Mouse (Mus musculus) kidney, postnatal 4 days (tissue): ENCODE measurements around the gene Gulp1.

ENCODE experiments used
- DNase-seq, 2 experiments: peaks; one replicate each; pipeline ENCODE4 v3.0.0; 2021; ENCODE audit warnings: mixed read lengths in 2 of 2

The Gulp1 gene

DNA sequence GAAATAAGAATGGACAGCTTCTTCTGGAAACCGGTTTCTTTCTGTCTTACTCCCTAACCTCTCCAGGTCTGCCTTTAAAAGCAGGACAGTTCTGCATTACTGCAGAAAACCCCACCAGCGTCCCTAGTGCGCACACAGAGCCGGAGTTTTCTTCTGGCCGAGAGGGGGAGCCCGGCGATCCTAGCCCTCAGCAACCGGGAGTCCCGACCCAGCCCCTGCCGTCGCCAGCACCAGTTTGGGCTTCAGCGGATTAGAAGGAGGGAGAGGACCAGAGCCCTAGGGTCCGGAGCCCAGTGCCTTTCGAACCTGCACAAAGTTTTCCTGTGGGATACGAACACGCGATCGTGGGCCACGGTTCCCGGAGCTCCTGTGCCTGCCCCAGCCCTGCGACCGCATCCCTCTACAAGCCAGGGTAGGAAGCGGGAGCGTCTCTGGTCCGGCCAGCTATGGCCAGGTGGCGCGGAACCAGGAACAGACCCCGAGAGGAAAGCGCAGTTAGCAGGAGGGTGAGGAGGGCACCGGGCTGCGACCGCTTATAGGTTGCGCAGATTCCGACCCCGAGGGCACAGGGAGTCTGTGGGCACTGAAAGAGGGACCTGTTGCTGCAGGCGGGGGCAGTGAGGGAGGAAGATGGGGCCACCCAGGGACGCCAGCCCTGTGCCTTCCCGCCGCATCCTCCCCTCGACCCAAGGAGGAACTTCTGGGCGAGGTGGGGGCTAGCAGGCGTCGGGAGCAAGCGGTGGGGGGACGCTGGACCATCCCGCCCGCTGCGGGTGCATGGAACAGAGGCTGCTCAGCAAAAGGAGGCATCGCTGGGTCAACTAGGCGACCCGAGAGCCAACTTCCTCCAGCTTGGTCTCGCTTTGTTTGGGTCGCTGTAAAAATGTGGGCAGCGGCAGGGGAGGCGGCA, at the start of gene Gulp1:
TSS of gene Gulp1 (plus strand) at position 51 of the 910 bp plus-strand sequence.
- DNase-seq: peak; percentile 85 to 89

DNA sequence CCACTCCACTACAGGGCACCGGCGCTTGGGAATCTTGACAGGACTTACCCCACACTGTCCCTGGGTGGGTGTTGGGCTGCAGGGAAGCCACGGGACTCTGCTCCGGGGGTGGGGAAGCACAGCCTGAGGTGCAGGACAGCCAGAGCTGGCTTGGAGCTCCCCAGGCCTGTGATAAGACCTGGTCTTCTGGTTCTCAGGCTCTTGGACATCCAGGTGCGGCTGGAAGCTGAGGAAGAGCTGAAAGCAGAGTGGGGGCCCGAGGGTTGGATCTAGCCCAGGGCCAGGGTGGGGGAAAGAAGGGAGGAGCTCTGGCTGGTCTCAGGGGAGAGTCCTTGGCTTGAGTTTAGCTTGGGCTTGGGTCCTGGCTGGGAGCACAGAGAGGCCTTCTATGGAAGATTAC, 1.1 kb upstream of the Gulp1 start:
- DNase-seq: no peak

DNA sequence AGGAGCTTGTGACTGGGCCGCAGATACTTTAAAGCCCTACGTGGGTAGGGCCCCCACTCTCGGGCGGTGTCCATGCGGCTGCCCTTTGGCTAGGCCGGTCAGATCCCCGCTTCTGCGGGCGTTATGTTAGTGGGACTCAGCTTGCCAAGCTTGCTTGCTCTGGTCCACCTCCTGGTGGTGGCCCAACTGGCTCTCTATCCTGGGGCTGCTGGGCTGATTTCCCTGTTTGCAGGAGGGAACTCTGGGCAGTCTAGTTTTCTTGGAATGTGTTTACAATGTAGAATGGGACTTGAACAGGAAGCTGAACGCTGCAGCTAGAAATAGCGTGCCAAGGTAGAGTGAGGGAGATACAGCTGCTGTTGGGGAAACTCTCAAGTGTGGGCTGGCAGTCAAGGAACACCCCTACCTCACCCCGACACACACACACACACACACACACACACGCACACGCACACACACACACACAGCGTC, 1.1 kb downstream of the Gulp1 start:
- peak; percentile 68 to 77 for DNase-seq

DNA sequence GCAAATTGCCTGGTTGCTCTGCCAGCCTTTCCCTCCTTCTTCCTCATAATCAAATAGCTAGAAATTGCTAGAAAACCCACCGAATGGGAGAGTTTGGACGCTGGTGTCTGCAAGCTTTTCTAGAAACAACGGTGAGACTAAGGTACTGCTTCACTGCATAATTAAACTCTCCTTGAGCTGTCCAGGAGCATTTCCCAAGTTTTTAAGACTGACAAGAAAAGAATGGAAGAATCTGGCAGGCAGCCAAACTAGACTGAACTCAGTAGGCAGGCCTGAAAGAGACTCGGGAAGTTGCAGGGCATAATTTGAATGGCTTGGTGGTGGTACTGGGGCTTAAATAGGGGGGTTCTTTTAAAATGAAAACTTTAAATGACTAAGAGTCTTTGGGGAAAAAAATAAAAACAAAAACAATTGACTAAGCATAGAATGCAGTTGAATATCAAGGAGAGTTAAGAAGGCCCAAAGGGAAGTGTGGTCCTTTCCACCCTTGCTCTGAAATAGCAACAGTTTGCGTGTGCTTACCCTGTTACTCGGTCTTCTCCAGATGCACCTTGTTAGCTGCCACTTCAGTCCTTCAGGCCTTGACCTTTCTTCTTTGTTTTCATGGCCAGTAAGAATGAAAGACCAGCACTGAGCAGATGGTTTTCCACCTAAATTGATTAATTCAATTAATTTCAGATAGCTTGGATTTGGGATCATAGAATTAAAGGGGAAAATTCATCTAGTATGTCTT, 2.0 kb downstream of the Gulp1 start:
- DNase-seq: peak; percentile 29 to 53

DNA sequence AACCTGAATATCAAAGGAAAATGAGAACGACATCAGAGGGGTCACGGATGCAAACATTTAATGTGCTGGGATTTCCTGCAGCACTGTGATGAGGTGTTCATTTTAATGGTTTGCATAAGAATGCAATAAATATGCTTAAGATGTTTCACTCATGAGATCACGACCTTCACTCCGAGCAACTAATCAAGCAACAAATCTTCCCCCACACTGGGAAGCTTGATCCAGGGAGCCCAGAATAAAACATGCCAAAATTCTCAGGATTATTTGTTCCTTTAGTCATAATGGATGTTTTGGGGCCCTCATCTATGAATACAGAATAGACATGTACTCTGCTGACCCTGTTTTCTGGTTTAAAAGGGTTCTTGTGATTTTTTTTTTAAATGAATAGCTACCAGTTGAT, 16.1 kb downstream of the Gulp1 start:
- no peak for DNase-seq

DNA sequence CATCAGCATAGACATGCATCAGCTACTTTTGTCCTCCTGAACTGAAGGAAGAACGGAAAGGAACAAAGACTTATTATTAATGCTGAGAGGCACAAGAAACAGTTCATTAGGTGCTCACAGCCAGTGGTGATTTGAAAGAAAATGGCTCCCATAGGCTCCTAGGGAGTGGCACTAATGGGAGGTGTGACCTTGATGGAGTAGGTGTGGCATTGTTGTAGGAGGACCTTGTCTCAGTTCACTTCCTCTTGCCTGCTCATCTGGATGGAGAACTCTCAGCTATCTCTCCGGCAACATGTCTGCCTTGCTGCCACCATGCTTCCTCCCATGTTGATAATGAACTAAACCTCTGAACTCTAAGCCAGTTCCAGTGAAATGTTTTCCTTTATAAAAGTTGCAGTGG, 17.0 kb downstream of the Gulp1 start:
- no peak for DNase-seq

DNA sequence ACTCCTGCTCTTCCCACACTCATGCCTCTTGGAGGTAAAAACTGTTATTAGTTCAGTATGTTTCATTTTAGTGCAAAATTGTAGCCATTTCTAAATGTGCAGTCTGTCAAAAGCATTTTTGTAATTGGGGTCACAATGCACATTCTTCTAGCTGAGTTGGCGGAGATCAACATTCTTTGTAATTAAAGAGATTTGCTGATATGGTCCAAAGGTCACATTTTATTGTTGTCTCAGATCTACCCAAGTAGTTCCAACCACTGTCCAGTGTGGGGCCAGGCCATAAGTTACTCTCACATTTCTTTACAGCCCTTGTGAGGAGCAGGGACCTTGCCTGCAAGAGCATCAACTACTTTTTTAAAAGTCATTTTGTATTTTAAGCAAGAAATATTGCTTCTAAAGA, 24.7 kb downstream of the Gulp1 start:
- peak; percentile 23 to 49 for DNase-seq

DNA sequence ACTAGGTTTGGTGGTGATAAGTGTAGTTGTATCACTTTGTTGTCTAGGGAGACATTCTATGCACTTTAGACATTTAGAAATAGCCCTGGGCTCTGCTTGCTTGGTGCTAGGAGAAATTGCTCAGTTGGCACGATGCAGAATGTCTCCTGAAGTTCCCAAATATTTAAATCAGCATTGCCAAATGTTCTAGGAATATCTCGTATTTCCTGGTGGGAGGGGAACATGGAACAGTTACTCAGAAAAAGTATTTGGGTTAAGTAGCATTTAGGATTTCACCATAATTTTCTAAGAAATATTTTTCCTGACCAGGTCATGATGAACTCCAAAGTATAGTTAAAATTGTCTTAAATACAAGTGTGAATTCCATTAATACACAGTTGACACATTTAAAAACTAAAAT, 25.3 kb downstream of the Gulp1 start:
- DNase-seq: no peak

DNA sequence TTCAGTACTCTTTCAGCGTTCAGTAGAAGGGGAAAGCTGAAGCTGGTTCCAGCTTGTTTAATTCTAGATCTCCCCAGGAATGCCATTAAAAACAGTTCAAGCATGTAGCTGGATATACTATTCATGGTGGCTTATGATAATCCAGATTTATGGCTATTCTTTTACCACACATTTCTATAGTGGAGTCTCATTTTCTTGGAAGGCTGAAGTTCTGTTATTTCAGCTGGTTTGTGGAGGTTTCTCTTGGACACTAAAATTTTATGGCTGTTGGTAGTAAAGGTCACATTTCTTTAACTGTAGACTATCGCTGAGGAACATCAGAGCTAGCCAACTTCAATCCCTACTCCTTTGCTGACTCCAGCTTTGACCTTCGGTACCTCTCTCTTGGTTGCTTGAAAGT, 29.1 kb downstream of the Gulp1 start:
- DNase-seq: no peak

DNA sequence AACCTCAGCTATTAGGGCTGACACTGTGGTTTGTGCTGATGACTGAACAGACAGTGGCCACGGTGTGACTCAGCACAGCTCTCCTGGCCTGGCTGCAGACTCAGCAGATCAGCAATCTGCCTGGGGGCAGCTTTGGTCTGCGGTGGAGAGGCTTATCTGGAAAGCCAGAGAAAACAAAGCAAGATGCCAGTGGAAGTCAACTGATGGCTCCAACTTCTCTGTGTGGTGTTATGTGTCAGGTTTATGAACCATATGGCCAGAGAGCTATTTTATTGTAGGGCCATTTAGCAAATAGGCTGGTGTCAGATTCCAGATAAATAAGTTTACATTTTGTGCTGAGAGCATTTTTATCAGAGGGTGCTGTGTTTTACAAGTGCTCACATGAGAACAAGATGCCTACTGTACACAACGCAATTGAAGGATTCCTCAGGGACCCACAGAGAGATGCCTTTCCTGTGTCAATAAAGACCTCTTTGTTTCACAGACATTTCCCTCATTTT, 33.6 kb downstream of the Gulp1 start:
- peak; percentile 20 to 35 for DNase-seq

DNA sequence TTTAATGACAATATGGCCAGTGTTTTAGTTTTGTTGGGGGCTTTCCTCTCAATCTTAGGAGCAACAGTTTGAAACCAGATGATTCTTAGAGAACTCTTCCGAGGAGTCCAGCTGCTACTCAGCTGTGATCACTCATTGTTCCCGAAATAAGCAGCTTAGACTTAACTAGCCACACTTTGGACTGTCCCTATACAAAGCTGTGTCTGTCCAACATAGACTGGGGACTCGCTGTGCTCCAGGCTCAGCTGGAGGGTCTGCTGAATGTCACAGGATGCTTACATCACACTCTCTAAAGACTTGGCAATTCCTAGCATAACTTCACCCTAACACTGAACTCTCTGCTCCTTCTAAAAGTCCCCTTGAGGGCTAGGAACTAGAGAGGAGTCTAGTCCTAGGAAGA, 40.4 kb downstream of the Gulp1 start:
- peak; percentile 9 to 33 for DNase-seq

DNA sequence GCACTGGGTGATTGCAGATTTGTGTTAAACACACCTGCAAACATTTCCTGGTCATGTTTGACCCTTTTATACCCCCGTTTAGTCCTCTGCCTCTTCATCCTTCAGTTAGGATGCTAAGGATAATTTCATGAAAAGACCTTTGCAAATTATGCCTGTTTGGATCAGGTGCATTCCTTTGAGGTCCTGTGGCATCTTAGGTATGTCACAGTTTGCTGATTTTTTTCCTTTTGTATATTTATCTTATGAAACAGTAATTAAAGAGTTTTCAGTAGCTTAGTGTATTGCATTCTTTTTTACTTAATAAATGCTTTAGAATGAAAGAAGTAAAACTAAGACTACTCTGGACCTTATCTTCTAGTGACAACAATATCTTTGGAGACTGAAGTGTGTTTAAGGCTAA, 41.8 kb downstream of the Gulp1 start:
- DNase-seq: no peak

DNA sequence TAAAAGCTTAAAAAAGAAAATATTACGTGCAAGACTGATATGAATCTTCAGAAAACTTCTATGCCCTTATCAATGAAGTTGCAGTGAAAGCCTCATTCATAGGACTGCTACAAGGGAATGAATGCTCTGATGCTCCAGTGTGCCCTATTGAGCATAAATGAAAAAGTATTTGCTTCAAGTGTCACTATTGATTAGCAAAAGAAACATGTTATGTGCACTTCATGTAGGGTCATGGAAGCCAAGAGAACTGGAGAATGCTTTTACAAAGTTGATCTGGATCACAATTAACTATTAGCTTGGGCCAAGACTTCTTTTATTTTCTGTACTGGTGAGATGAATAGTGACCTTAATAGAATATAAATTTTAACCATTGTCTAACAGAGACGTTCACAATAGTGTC, 47.0 kb downstream of the Gulp1 start:
- DNase-seq: no peak

DNA sequence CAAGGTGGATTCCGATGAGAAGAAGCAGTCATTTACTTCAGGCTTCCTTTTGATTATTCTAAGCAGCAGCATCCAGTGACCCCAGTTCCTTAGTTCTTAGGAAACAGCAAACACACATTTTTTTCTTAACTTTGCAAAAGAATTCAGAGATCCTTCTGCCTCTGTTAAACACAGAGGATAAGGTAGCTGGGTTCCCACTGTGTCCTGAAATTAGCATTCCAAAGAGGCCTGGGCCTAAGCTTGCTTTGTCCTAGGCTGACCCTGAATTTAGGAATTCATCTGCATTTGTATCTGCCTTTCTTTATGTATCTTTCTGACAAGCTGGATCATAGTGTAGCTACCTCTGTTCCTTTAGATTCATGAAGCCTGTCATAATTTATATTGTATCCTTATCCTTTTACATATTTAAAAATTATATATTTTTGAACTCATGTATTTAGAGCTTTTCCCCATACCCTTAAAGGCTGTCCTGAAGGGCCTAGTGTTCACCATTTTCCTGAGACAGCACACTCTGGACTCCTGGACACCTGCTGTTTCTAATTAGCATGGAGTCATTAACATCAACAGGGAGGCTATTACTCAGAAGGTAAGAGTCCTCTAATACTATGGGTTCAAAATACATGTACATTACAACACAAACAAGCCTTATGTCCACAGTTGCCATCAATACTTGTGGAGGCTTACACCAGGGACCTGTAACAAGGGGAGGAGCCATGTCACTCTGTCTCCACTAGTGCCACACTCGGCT, 62.2 kb downstream of the Gulp1 start:
- no peak for DNase-seq

DNA sequence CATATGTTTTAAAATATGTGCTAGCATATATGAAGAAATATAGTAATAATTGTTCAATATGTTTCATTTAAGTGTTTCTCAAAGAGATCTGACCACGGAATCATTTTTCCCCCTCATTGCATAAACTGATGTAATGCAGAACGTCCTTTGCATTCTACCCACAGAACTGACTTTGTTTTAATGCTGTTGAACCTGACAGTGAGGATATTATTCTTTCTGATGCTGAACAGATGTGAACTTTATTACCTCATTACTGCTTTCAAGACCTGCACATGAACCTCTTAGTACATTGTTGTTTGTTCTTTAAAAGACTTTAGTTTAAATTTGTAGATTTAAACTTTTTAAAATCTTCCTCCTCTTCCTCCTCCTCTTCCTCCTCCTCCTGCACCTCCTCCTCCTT, 67.4 kb downstream of the Gulp1 start:
- no peak for DNase-seq

DNA sequence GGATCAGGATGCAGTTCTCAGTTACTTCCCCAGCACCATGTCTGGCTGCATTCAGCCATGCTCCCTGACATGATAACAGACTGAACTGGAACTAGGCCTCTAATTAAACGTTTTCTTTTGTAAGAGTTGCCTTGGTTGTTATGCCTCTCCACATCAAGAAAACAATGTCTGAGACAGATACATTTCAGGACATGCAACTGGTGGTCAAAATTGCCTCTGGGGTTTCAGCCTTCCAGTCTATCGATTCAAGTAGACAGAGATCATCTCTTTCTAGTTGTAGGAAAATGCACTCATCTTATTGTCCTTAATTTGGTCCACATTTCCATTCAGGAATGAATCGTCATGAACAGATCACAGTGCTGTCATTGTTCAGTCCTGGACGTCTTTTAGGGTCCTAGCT, 83.2 kb downstream of the Gulp1 start:
- no peak for DNase-seq

DNA sequence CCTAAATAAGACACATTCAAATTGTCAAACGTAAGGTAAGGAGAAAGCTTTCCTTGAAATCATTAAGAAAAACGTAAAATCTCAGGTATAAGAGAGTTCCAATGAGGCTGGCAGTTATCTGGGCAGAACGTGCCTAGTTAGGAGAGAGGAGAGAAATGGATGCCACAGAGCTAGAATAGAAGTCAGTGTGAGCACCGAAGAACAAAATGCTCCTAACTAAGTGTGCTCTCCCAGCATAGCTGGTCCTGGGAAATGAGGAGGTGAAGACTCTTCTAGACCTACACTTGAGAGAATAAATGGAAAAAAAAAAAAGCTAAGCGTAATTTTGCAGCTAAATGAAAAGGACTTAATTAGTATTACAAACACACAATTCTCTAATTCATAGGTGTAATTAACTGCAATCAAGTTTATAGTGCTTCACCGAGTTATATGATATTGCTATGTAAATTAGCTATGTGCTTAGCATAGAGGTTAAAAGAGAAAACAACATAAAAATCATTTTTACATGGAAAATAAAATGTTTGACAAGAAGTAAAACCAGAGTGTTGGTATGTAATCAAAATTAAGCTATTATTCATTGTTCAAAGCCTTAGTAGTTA, 94.5 kb downstream of the Gulp1 start:
- DNase-seq: no peak

DNA sequence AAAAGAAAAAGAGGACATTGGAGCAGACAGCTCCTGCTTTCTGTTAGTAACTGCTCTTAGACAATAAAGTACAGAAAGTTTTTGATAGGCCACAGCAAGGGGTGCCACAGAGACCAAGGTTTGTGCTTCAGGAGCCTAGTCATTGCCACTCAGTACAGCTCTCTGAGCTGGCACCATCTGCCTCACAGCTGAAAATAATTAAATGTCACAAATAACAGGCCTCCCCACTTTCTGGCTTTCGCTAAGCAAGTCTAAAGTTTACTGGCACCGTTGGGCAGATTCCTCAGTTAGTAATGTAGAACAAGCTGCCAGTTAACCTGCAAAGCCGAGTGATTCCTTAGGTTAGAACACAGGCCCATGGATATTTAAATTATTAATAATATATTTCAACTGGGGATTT, 127.7 kb downstream of the Gulp1 start:
- no peak for DNase-seq

DNA sequence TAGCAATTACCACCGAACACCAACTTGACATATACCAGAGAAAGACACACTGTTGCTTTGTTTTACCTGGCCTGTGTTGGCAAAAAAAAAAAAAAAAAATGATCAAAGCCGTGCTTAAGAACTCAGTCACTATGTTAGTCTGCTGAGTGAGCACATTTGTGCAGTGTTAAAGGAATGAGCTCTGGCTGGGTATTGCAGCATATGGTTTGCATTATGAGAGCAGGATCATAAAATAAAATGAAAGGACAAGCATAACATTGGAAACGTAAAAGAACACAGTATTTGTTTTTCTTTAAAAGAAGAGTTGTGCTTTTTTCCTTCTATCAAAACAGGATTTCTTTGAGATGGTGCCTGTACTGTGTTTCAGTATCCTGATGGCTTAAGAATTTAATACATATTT, 128.1 kb downstream of the Gulp1 start:
- DNase-seq: no peak

DNA sequence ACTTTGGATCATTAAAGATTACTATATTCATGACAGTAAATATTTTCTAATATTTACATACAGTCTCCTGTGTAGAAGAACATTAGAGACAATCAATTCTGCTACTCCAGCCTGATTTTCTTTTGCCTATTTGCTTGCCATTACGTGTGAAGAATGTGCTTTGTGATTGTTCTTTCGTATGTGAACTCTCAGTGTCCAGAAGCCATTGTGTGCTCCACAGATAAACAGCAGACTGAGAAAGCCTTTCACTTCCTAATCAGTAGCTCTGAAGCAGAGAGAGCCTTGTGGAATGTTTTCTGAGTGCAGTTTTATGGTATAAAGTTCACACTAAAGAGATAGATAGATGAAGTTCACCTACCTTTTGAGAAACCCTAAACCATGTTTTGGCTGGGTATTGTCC, 131.2 kb downstream of the Gulp1 start:
- no peak for DNase-seq

DNA sequence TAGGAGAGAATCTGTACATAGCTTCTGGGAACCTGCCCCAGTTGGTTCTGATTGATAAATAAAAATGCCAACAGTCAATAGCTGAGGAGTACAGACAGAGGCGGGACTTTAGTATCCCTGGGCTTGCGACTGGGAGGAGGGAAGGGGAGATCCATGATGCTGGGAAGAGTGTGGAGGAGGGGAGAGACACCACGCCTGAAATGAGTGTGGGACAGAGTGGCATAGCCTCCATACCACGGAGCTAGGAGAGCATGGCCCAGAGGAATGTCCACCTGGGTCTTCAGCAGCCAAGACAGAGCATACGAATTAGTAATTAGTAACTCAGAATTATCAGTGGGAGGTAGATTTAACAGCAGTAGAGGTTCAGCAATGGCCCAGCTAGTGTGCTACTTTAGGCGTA, 132.4 kb downstream of the Gulp1 start:
- no peak for DNase-seq

DNA sequence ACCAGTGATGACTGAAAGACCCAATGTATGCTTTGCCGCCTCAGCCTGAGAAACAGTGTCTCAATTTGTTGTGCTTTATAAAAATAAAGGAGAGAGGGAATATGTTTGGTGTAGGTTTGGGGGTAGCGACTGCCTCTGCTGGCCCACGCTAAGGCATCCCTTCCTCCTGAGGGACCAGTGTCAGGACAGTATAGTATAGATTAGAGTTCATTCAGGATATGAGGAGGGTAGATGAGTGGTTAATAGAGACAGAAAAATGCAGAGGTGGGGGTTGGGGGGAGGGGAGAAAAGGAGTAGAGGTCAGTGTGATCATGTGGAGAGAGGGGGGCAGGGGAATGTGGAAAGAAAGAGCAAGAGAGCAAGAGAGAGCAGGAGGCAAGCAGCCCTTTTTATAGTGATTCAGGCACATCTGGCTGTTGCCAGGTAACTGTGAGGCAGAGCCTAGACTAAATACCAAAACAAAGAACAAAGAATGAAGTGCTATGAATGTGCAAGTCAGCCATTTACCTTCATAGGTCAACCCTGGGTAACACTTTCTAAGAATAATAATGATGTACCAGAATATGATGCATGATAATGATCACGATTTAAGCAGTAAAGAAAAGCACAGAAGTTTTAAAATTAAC, 169.6 kb downstream of the Gulp1 start:
- DNase-seq: no peak
